Mouse (Mus musculus): ENCODE data around the gene Etv1. TPM values are rescaled to one million over a fixed set of nuclear protein-coding genes. Genes with fewer than 3 reads are reported as not detected.

Etv1 gene
- polyA plus RNA-seq, 1 experiment from 2014 or later, result 29.0 TPM

DNA sequence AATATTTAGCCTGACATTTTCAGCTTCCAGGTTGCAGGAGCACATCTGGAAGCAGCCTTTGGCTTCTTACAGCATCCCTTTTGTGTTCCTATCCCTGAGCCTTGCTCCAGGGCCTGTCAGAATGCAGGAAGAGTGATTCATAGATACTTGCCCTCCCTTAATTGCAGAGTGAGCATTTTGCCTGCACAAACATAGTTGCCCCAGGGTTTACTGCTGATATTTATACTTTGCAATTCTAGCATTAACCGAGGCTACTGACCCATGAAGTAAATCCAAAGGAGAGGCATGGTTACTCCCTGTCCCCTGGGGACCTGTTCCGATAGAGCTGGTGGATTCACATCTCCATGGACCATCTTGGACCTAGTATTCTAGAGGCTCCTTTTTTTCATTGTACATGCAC, 14.5 kb downstream of the Etv1 start:
- H3K27ac ChIP-seq (ENCODE audit: low read length), result no peak overlapping the region
- no peak for ATAC-seq (replicated peaks; ENCODE audit: extremely low read depth, insufficient read depth, low FRiP score)
- 80% methylated on average over 2 of the region's 2 CpGs for WGBS

DNA sequence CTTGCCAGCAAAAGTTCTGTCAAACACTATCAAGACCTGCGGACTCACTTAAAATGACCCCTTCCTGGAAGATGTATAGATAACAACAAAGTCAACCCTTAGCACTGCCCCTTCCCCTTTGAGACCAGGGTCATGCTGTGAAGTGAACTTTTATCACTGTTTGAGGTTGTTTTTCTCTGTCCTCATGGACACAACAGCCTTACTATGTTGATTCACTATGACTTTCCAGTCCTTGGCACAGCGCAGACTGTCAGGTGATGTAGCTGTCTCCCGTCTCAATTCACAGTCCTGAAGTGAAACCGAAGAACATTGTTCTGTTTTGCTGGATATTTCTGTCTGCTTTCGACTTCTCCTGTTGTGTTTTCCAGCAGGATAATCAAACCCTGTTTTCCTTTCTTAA, 27.9 kb downstream of the Etv1 start:
- Histone ChIP-seq H3K27me3 (ENCODE audit: control insufficient read depth, insufficient read depth, low read length) (no peaks in the 10 kb centered on the region), H3K9me3 (replicated peaks; ENCODE audit: control insufficient read depth, low read length) (no peaks in the 10 kb centered on the region), H3K27ac (ENCODE audit: low read length) (no peak overlapping the region), H3K4me3 (ENCODE audit: low read length) (no peak overlapping the region), H3K4me1 (ENCODE audit: control insufficient read depth, insufficient read depth, low read length) (no peaks in the 10 kb centered on the region), H3K9ac (ENCODE audit: low read length) (no peak overlapping the region), H3K36me3 (ENCODE audit: control insufficient read depth, insufficient read depth) (no peaks in the 10 kb centered on the region), H3K4me2 (ENCODE audit: low read depth, low read length) (no peak overlapping the region)
- no peak for ATAC-seq (replicated peaks; ENCODE audit: extremely low read depth, insufficient read depth, low FRiP score)
- 61% methylated on average over 5 of the region's 5 CpGs for WGBS

More for the DNA sequence above, 14.5 kb downstream of the Etv1 start:
- peaks cover 2% of the 10 kb centered on the region; the same call in 1 of the 2 replicates for H3K4me1 ChIP-seq (ENCODE audit: control insufficient read depth, insufficient read depth, low read length)
- H3K36me3 ChIP-seq (ENCODE audit: control insufficient read depth, insufficient read depth), result no peaks in the 10 kb centered on the region
- H3K9me3 ChIP-seq (replicated peaks; ENCODE audit: control insufficient read depth, low read length), result no peaks in the 10 kb centered on the region
- no peaks in the 10 kb centered on the region for H3K27me3 ChIP-seq (ENCODE audit: control insufficient read depth, insufficient read depth, low read length)
- H3K4me2 ChIP-seq (ENCODE audit: low read depth, low read length), result no peak overlapping the region
- no peak overlapping the region for H3K4me3 ChIP-seq (ENCODE audit: low read length)
- H3K9ac ChIP-seq (ENCODE audit: low read length), result no peak overlapping the region

DNA sequence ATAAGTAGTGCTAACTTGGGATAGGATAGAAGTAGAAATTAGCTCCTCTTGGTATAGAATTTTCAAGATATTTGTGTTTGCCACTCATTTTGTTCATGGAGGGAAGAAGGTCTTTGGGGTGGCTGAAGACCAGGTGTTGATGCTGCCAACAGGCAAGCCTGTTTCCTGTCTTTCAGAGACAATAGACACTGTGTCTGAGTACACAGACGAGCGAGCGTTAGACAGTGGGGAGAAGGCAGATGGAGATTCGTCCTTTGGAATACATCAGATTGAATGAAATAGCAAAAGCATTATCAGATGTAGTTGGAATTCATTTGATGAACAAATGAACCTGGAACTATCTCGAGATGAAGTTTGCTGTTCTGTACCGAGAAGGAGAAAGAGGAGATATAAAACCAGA, 33.2 kb downstream of the Etv1 start:
- H3K4me2 ChIP-seq (ENCODE audit: low read depth, low read length), result no peak overlapping the region
- no peaks in the 10 kb centered on the region for H3K36me3 ChIP-seq (ENCODE audit: control insufficient read depth, insufficient read depth)
- 72% methylated on average over 6 of the region's 6 CpGs for WGBS
- no peaks in the 10 kb centered on the region for H3K4me1 ChIP-seq (ENCODE audit: control insufficient read depth, insufficient read depth, low read length)
- H3K4me3 ChIP-seq (ENCODE audit: low read length), result no peak overlapping the region
- ATAC-seq (replicated peaks; ENCODE audit: extremely low read depth, insufficient read depth, low FRiP score), result no peak
- no peak overlapping the region for H3K27ac ChIP-seq (ENCODE audit: low read length)
- H3K9me3 ChIP-seq (replicated peaks; ENCODE audit: control insufficient read depth, low read length), result no peaks in the 10 kb centered on the region
- H3K27me3 ChIP-seq (ENCODE audit: control insufficient read depth, insufficient read depth, low read length), result no peaks in the 10 kb centered on the region
- H3K9ac ChIP-seq (ENCODE audit: low read length), result no peak overlapping the region

DNA sequence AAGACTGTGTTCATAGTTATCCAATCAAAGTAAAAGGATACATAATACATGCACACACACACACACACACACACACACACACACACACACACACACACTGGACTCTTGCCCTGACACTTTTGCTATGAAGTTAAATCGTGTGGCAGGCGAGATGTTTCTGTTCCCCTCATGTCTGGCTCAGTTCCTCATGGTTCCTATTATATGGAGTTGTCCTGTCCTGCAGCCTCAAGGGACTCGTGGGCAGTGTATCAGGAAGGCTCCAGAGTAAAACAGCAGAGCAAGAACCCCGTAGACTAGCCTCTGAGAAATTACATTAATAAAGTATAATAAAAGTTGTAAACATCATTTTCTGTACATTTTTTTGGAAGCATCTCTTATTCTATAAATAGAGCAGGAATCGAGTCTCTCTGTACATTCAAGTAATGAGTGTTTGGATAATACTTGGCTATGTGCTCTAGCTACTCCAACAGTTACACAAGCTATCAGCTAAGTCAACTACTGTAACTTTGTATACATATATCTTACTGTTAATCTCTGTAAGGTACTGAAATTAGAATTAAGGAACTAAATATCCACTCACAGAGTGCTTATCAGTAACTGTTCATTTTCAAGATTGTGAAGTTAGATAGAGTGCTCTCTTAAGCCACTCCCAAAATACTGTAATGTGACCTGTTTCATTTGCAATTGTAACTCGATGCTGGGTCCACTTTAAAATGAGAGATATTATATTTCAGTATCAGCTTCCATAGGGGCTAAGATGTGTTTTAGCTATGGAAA, 35.0 kb downstream of the Etv1 start:
- Histone ChIP-seq H3K27me3 (ENCODE audit: control insufficient read depth, insufficient read depth, low read length) (no peaks in the 10 kb centered on the region), H3K27ac (ENCODE audit: low read length) (no peak overlapping the region), H3K4me1 (ENCODE audit: control insufficient read depth, insufficient read depth, low read length) (no peaks in the 10 kb centered on the region), H3K4me2 (ENCODE audit: low read depth, low read length) (no peak overlapping the region), H3K36me3 (ENCODE audit: control insufficient read depth, insufficient read depth) (no peaks in the 10 kb centered on the region), H3K4me3 (ENCODE audit: low read length) (no peak overlapping the region), H3K9ac (ENCODE audit: low read length) (no peak overlapping the region), H3K9me3 (replicated peaks; ENCODE audit: control insufficient read depth, low read length) (no peaks in the 10 kb centered on the region)
- WGBS, result 51% methylated on average over 6 of the region's 6 CpGs
- no peak for ATAC-seq (replicated peaks; ENCODE audit: extremely low read depth, insufficient read depth, low FRiP score)

DNA sequence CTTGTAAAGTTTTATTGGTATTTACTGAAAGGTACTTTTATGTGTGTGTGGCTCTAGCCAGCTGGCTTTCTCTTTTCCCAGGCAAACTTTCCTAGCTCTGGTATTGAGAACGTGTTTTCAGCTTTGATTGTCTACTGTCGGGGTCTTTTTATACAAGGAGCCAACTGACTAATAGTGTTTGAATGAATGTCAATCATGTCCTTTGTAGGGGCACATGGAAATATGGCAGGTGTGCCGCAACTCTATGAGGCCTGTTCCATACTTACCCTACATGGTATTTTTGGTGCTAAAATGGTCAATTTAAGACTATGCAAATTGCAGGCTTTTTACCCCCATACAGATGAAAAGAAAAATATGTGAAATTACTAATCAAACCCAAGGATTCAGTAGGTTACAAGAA, 37.1 kb downstream of the Etv1 start:
- H3K9ac ChIP-seq (ENCODE audit: low read length), result no peak overlapping the region
- no peak overlapping the region for H3K27ac ChIP-seq (ENCODE audit: low read length)
- H3K27me3 ChIP-seq (ENCODE audit: control insufficient read depth, insufficient read depth, low read length), result no peaks in the 10 kb centered on the region
- H3K4me3 ChIP-seq (ENCODE audit: low read length), result no peak overlapping the region
- H3K9me3 ChIP-seq (replicated peaks; ENCODE audit: control insufficient read depth, low read length), result no peaks in the 10 kb centered on the region
- H3K4me2 ChIP-seq (ENCODE audit: low read depth, low read length), result no peak overlapping the region
- 93% methylated on average over 3 of the region's 3 CpGs for WGBS
- ATAC-seq (replicated peaks; ENCODE audit: extremely low read depth, insufficient read depth, low FRiP score), result no peak
- no peaks in the 10 kb centered on the region for H3K36me3 ChIP-seq (ENCODE audit: control insufficient read depth, insufficient read depth)
- no peaks in the 10 kb centered on the region for H3K4me1 ChIP-seq (ENCODE audit: control insufficient read depth, insufficient read depth, low read length)

DNA sequence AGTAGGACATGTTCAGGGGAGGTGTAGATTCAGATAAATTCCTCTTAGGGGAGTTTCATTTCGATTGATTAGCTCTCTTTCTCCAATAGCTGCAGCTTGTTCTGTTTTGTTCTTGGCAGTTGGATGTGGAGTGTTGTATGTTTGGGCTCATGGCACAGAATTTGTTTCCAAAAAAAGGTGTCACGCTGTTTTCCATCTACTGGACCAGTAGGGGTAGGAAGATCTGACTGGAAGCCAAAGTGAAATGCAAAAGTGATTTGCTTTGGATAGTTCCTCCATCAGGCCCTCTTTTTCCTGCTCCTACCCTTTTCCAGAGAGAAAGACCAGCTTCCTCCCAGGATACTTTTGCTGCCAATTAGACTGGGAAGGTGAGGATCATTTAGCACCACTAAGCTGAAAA, 39.1 kb downstream of the Etv1 start:
- Histone ChIP-seq H3K4me3 (ENCODE audit: low read length) (no peak overlapping the region), H3K27ac (ENCODE audit: low read length) (no peak overlapping the region), H3K36me3 (ENCODE audit: control insufficient read depth, insufficient read depth) (no peaks in the 10 kb centered on the region), H3K9me3 (replicated peaks; ENCODE audit: control insufficient read depth, low read length) (no peaks in the 10 kb centered on the region), H3K4me1 (ENCODE audit: control insufficient read depth, insufficient read depth, low read length) (no peaks in the 10 kb centered on the region), H3K27me3 (ENCODE audit: control insufficient read depth, insufficient read depth, low read length) (no peaks in the 10 kb centered on the region), H3K9ac (ENCODE audit: low read length) (no peak overlapping the region), H3K4me2 (ENCODE audit: low read depth, low read length) (no peak overlapping the region)
- ATAC-seq (replicated peaks; ENCODE audit: extremely low read depth, insufficient read depth, low FRiP score), result no peak
- 75% methylated on average over 2 of the region's 2 CpGs for WGBS

DNA sequence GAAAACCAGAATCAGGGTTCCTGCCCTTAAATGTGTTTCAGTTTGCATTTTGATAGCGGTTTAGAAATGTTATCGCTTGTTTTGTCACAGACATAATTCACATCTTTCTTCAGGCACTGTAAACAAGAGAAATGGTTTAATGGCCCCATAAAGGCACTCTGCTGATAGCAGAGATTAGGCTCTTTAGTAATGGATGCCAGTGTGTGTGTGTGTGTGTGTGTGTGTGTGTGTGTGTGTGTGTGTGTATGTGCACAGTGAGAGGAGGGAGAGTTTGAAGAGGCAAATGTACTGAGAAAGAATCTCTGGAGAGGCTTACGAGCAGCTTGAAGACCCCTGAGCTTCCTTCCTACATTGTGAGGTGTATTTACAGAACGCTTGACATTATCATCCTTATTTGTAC, 41.5 kb downstream of the Etv1 start:
- Histone ChIP-seq H3K36me3 (ENCODE audit: control insufficient read depth, insufficient read depth) (no peaks in the 10 kb centered on the region), H3K4me3 (ENCODE audit: low read length) (no peak overlapping the region), H3K9me3 (replicated peaks; ENCODE audit: control insufficient read depth, low read length) (no peaks in the 10 kb centered on the region), H3K4me1 (ENCODE audit: control insufficient read depth, insufficient read depth, low read length) (no peaks in the 10 kb centered on the region), H3K4me2 (ENCODE audit: low read depth, low read length) (no peak overlapping the region), H3K27me3 (ENCODE audit: control insufficient read depth, insufficient read depth, low read length) (no peaks in the 10 kb centered on the region), H3K9ac (ENCODE audit: low read length) (no peak overlapping the region), H3K27ac (ENCODE audit: low read length) (no peak overlapping the region)
- 72% methylated on average over 4 of the region's 4 CpGs for WGBS
- no peak for ATAC-seq (replicated peaks; ENCODE audit: extremely low read depth, insufficient read depth, low FRiP score)

DNA sequence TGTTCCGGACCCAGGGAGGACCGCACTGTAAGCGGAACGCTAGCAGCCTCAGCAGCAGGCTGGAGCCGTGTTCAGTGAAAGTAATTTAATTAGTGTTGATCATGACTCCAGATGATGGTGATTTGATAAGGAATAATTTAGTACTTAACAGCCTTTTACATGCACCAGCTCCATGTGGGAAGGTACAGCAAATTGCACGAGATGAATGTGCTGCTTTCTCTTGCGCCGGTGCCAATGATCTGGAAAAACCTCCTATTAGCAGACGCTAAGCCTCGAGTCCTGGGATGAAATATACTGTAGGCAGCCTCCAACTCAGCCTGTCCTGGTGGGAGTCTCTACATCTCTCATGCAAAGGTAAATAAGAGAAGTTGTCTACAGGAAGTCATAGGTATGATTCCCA, 45.2 kb downstream of the Etv1 start:
- no peak overlapping the region for H3K4me3 ChIP-seq (ENCODE audit: low read length)
- WGBS, result 94% methylated on average over 10 of the region's 10 CpGs
- H3K9ac ChIP-seq (ENCODE audit: low read length), result no peak overlapping the region
- H3K36me3 ChIP-seq (ENCODE audit: control insufficient read depth, insufficient read depth), result no peaks in the 10 kb centered on the region
- no peaks in the 10 kb centered on the region for H3K4me1 ChIP-seq (ENCODE audit: control insufficient read depth, insufficient read depth, low read length)
- no peak overlapping the region for H3K27ac ChIP-seq (ENCODE audit: low read length)
- ATAC-seq (replicated peaks; ENCODE audit: extremely low read depth, insufficient read depth, low FRiP score), result no peak
- H3K4me2 ChIP-seq (ENCODE audit: low read depth, low read length), result no peak overlapping the region
- H3K27me3 ChIP-seq (ENCODE audit: control insufficient read depth, insufficient read depth, low read length), result no peaks in the 10 kb centered on the region
- no peaks in the 10 kb centered on the region for H3K9me3 ChIP-seq (replicated peaks; ENCODE audit: control insufficient read depth, low read length)

DNA sequence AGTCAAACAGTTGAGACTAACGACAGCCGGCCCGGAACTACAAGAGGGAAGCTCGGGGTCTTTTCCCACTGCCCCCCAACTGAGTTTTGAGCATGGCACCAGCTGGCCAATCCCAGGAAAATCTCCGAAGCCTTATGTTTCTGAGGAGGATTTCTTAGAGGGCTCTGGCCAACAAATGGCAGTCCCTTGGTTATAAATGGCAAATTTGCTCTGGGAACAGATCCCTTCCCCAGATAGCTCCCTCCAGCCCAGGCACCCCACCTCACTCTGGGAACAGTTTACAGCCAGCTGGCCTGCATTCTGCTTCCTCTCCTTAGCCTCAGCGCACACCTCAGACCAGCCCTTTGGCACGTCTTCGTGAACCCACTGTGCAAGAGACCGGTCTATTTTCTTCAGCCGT, 53.8 kb downstream of the Etv1 start:
- 94% methylated on average over 10 of the region's 10 CpGs for WGBS
- no peak overlapping the region for H3K4me3 ChIP-seq (ENCODE audit: low read length)
- H3K4me1 ChIP-seq (ENCODE audit: control insufficient read depth, insufficient read depth, low read length), result no peaks in the 10 kb centered on the region
- no peak overlapping the region for H3K9ac ChIP-seq (ENCODE audit: low read length)
- no peaks in the 10 kb centered on the region for H3K27me3 ChIP-seq (ENCODE audit: control insufficient read depth, insufficient read depth, low read length)
- no peak overlapping the region for H3K27ac ChIP-seq (ENCODE audit: low read length)
- no peak overlapping the region for H3K4me2 ChIP-seq (ENCODE audit: low read depth, low read length)
- peaks cover 2% of the 10 kb centered on the region; the same call in 1 of the 2 replicates for H3K36me3 ChIP-seq (ENCODE audit: control insufficient read depth, insufficient read depth)
- H3K9me3 ChIP-seq (replicated peaks; ENCODE audit: control insufficient read depth, low read length), result no peaks in the 10 kb centered on the region
- no peak for ATAC-seq (replicated peaks; ENCODE audit: extremely low read depth, insufficient read depth, low FRiP score)
